Mouse (Mus musculus) lung, postnatal 10 days (tissue): Measurements from ENCODE around the gene Mga.

Experiments used
- DNase-seq: peaks from one replicate; pipeline ENCODE4 v3.0.0; 2021

The Mga gene

GRCm38 (mm10) chr2:119897090-119897732, at the start of gene Mga:
TSS of gene Mga (plus strand) at chr2:119897228.
- DNase-seq, result peak; percentile 98

- DNase-seq, result no peak
These were observed 43.2 kb upstream of the Mga start for GRCm38 (mm10) chr2:119853811-119854210.

- no peak for DNase-seq
These were observed 41.6 kb upstream of the Mga start for GRCm38 (mm10) chr2:119855310-119855850.

GRCm38 (mm10) chr2:119857341-119857740, 39.7 kb upstream of the Mga start:
- DNase-seq, result no peak

- no peak for DNase-seq
These were observed 32.5 kb upstream of the Mga start for GRCm38 (mm10) chr2:119864484-119864883.

- peak; percentile 73 for DNase-seq
These were observed 24.5 kb upstream of the Mga start for GRCm38 (mm10) chr2:119872371-119873104.

GRCm38 (mm10) chr2:119873105-119873464, 23.9 kb upstream of the Mga start:
- DNase-seq, result peak; percentile 92

GRCm38 (mm10) chr2:119875981-119876380, 21.0 kb upstream of the Mga start:
- no peak for DNase-seq

GRCm38 (mm10) chr2:119887201-119887600, 9.8 kb upstream of the Mga start:
- DNase-seq, result no peak

- DNase-seq, result no peak
These were observed 407 bp upstream of the Mga start for GRCm38 (mm10) chr2:119896553-119897089.

- peak; percentile 78 for DNase-seq
These were observed 1.1 kb downstream of the Mga start for GRCm38 (mm10) chr2:119898141-119898594.

- DNase-seq, result no peak
These were observed 19.0 kb downstream of the Mga start for GRCm38 (mm10) chr2:119916007-119916406.

- DNase-seq, result no peak
These were observed 20.8 kb downstream of the Mga start for GRCm38 (mm10) chr2:119917631-119918369.

- peak; percentile 72 for DNase-seq
These were observed 73.5 kb downstream of the Mga start for GRCm38 (mm10) chr2:119970571-119970970.

- DNase-seq, result no peak
These were observed 74.3 kb downstream of the Mga start for GRCm38 (mm10) chr2:119971316-119971715.

- peak; percentile 99 for DNase-seq
These were observed 75.0 kb downstream of the Mga start for GRCm38 (mm10) chr2:119971837-119972536.

GRCm38 (mm10) chr2:119972537-119972879, 75.5 kb downstream of the Mga start, which contains the start of gene Mapkbp1:
TSS of gene Mapkbp1 (plus strand) at chr2:119972699.
- no peak for DNase-seq

GRCm38 (mm10) chr2:119980343-119980986, 83.4 kb downstream of the Mga start:
- no peak for DNase-seq

- no peak for DNase-seq
These were observed 84.6 kb downstream of the Mga start for GRCm38 (mm10) chr2:119981631-119982030.

GRCm38 (mm10) chr2:119985871-119986270, 88.8 kb downstream of the Mga start:
- peak; percentile 50 for DNase-seq

- DNase-seq, result no peak
These were observed 89.3 kb downstream of the Mga start for GRCm38 (mm10) chr2:119986369-119986768.

GRCm38 (mm10) chr2:119987441-119987840, 90.4 kb downstream of the Mga start:
- DNase-seq, result no peak
